16 mouse cellular contexts compared by ENCODE assay signal in genomic region chr15:77025884-77026583, GRCm38 (mm10). TPM values are rescaled to one million over a fixed set of nuclear protein-coding genes. Genes with fewer than 3 reads are reported as not detected.
DNase-seq lines count a peak whose midpoint lies in the region; ATAC-seq and TF ChIP-seq lines count a peak whose summit lies in the region.
"Had no signal": no experiment of that assay in that cellular context is flagged by ENCODE, and none has a peak within 500 bp of the region (broad histone marks: within the 10 kb centered on the region; RNA-seq: fewer than 3 reads in every experiment).

No protein-coding gene starts in this region.

- H3K36me3 ChIP-seq in heart, adult 2 months (ENCODE audit: control insufficient read depth, insufficient read depth, low read length), result no peaks in the 10 kb centered on the region
- H3K36me3 ChIP-seq in heart, embryonic 12.5 days, result no peaks in the 10 kb centered on the region
- H3K36me3 ChIP-seq in embryonic facial prominence, embryonic 14.5 days (ENCODE audit: control insufficient read depth, insufficient read depth, low read length), result no peaks in the 10 kb centered on the region
- no peaks in the 10 kb centered on the region for H3K36me3 ChIP-seq in midbrain, embryonic 13.5 days
- H3K36me3 ChIP-seq: heart, embryonic 15.5 days had no signal

- no peak for TF ChIP-seq CTCF in heart, adult 2 months (IDR thresholded peaks at IDR 0.05)
- TF ChIP-seq CTCF in brain, embryonic 14.5 days (IDR thresholded peaks at IDR 0.05; ENCODE audit: borderline replicate concordance, extremely low read depth, insufficient read depth, insufficient read length), result no peak

- no peaks in the 10 kb centered on the region for H3K79me2 ChIP-seq in heart, adult 2 months (replicated peaks; ENCODE audit: control insufficient read depth, insufficient read depth, low read length)

- peak overlapping the region; percentile 88 for H3K27ac ChIP-seq in heart, adult 2 months
- H3K27ac ChIP-seq in heart, embryonic 12.5 days (ENCODE audit: poor library complexity, severe bottlenecking), result no peak overlapping the region
- no peak overlapping the region for H3K27ac ChIP-seq in embryonic facial prominence, embryonic 14.5 days (replicated peaks; ENCODE audit: low read depth, low read length)
- H3K27ac ChIP-seq in midbrain, embryonic 13.5 days, result 0 out of 2 replicates have a peak overlapping the region, but pooled peaks have one; percentile 32

- no peak overlapping the region for H3K9ac ChIP-seq in heart, adult 2 months (ENCODE audit: low read depth, low read length)
- H3K9ac ChIP-seq in heart, embryonic 12.5 days, result no peak overlapping the region
- H3K9ac ChIP-seq in embryonic facial prominence, embryonic 14.5 days (ENCODE audit: low read depth, low read length), result no peak overlapping the region
- H3K9ac ChIP-seq in midbrain, embryonic 13.5 days (replicated peaks), result no peak overlapping the region
- H3K9ac ChIP-seq: heart, embryonic 15.5 days had no signal

- no peak for TF ChIP-seq EP300 in heart, adult 2 months (IDR thresholded peaks at IDR 0.05; ENCODE audit: insufficient read depth, low read depth, low read length)

- intact Hi-C loops in heart, adult 2 months (cut with DNase I), result loop anchor here (5.0 kb wide), 1 partner anchor 41 kb away; no protein-coding TSS in a partner anchor

- ATAC-seq in heart, embryonic 12.5 days (ENCODE audit: insufficient number of reproducible peaks, low FRiP score), result no peak
- ATAC-seq in embryonic facial prominence, embryonic 14.5 days (ENCODE audit: low read depth), result no peak
- peak; percentile 73 for ATAC-seq in midbrain, embryonic 13.5 days

- no peak overlapping the region for H3K4me3 ChIP-seq in heart, adult 2 months
- H3K4me3 ChIP-seq in heart, embryonic 12.5 days, result no peak overlapping the region
- H3K4me3 ChIP-seq in embryonic facial prominence, embryonic 14.5 days (ENCODE audit: low read depth, low read length), result no peak overlapping the region
- H3K4me3 ChIP-seq in midbrain, embryonic 13.5 days (replicated peaks), result no peak overlapping the region
- H3K4me3 ChIP-seq: heart, embryonic 15.5 days had no signal

- no peaks in the 10 kb centered on the region for H3K27me3 ChIP-seq in heart, adult 2 months (ENCODE audit: control insufficient read depth, insufficient read depth, low read length)
- no peaks in the 10 kb centered on the region for H3K27me3 ChIP-seq in heart, embryonic 12.5 days (replicated peaks)
- H3K27me3 ChIP-seq in embryonic facial prominence, embryonic 14.5 days (replicated peaks; ENCODE audit: control insufficient read depth, insufficient read depth, low read length), result no peaks in the 10 kb centered on the region
- no peaks in the 10 kb centered on the region for H3K27me3 ChIP-seq in midbrain, embryonic 13.5 days
- H3K27me3 ChIP-seq: heart, embryonic 15.5 days had no signal

- WGBS in heart, adult 2 months, result 84% methylated on average over 5 of the region's 5 CpGs
- WGBS in heart, embryonic 12.5 days, result 78% methylated on average over 5 of the region's 5 CpGs
- 73% methylated on average over 5 of the region's 5 CpGs for WGBS in embryonic facial prominence, embryonic 14.5 days
- WGBS in midbrain, embryonic 13.5 days, result 47% methylated on average over 5 of the region's 5 CpGs

- H3K4me1 ChIP-seq in heart, adult 2 months (ENCODE audit: control insufficient read depth, insufficient read depth, low read length), result peaks cover 9% of the 10 kb centered on the region
- peaks cover 64% of the 10 kb centered on the region for H3K4me1 ChIP-seq in heart, embryonic 12.5 days (replicated peaks)
- peaks cover 14% of the 10 kb centered on the region; the same call in 1 of the 2 replicates for H3K4me1 ChIP-seq in embryonic facial prominence, embryonic 14.5 days (ENCODE audit: control insufficient read depth, insufficient read depth, low read length)
- peaks cover 9% of the 10 kb centered on the region for H3K4me1 ChIP-seq in midbrain, embryonic 13.5 days (replicated peaks)

- no peak overlapping the region for H3K4me2 ChIP-seq in heart, embryonic 12.5 days
- H3K4me2 ChIP-seq in embryonic facial prominence, embryonic 14.5 days (ENCODE audit: low read depth, low read length), result no peak overlapping the region
- H3K4me2 ChIP-seq in midbrain, embryonic 13.5 days (replicated peaks), result no peak overlapping the region
- H3K4me2 ChIP-seq: heart, embryonic 15.5 days; liver, embryonic 11.5 days had no signal

- no peak for TF ChIP-seq POLR2A in heart, adult 2 months (IDR thresholded peaks at IDR 0.05; ENCODE audit: insufficient read depth, low read depth, low read length)
- no peak for TF ChIP-seq POLR2A in brain, embryonic 14.5 days (IDR thresholded peaks at IDR 0.05; ENCODE audit: borderline replicate concordance, extremely low read depth, insufficient read depth, insufficient read length, poor library complexity, severe bottlenecking)

- no peaks in the 10 kb centered on the region for H3K9me3 ChIP-seq in heart, embryonic 12.5 days (replicated peaks)
- H3K9me3 ChIP-seq in embryonic facial prominence, embryonic 14.5 days (ENCODE audit: control insufficient read depth, low read length), result no peaks in the 10 kb centered on the region
- no peaks in the 10 kb centered on the region for H3K9me3 ChIP-seq in midbrain, embryonic 13.5 days
- H3K9me3 ChIP-seq: heart, embryonic 15.5 days had no signal

- DNase-seq in heart, adult 2 months, result no peak
- DNase-seq in brain, embryonic 14.5 days (ENCODE audit: low read depth), result peak; percentile 69
- peak; percentile 65 for DNase-seq in embryonic facial prominence, embryonic 14.5 days (ENCODE audit: low spot score)
- no peak for DNase-seq in kidney, postnatal 14 days
- no peak for DNase-seq in lung, postnatal 4 days
- DNase-seq: cerebellum, adult 9-11 months; kidney, adult 2 months; thymus, postnatal 4 days had no signal

RNA-seq across cellular contexts. Expression of gene Apol6, which starts 18.5 kb away (rescaled TPM):
- under 1 TPM; 0.47 to 0.89 TPM for total RNA-seq in heart, adult 2 months (2021)
- 3.3 and 8.0 TPM in 2 replicates for polyA plus RNA-seq in heart, adult 2 months (2012; rRNA removed)
- polyA plus RNA-seq in heart, embryonic 12.5 days (2016; fragmentation: Nextera tagmentation; extraction: Ambion mirVana), result 0.36 TPM in 1 of 2 replicates, not detected in the other
- polyA plus RNA-seq in brain, embryonic 14.5 days (2012; rRNA removed), result 0.04 and 0.05 TPM in 2 replicates
- polyA plus RNA-seq in embryonic facial prominence, embryonic 14.5 days (2014; fragmentation: Nextera tagmentation; extraction: Ambion mirVana), result 0.21 TPM in 2 replicates
- not detected in 2 replicates for polyA plus RNA-seq in midbrain, embryonic 13.5 days (2015; fragmentation: Nextera tagmentation; extraction: Ambion mirVana)
- total RNA-seq: layer of hippocampus, adult 18-20 months had no signal
- polyA plus RNA-seq: liver, embryonic 11.5 days; lung, postnatal 0 days had no signal

RNA-seq across cellular contexts. Expression of gene Mb, which starts 24.4 kb away (rescaled TPM):
- total RNA-seq in heart, adult 2 months (2021), result over 10,000 TPM; 17,740 to 20,311 TPM
- polyA plus RNA-seq in heart, adult 2 months (2012; rRNA removed), result 16,399 and 21,043 TPM in 2 replicates
- 209 and 214 TPM in 2 replicates for polyA plus RNA-seq in heart, embryonic 12.5 days (2016; fragmentation: Nextera tagmentation; extraction: Ambion mirVana)
- polyA plus RNA-seq in brain, embryonic 14.5 days (2012; rRNA removed), result 0.26 and 0.33 TPM in 2 replicates
- 12.9 and 13.9 TPM in 2 replicates for polyA plus RNA-seq in embryonic facial prominence, embryonic 14.5 days (2014; fragmentation: Nextera tagmentation; extraction: Ambion mirVana)
- polyA plus RNA-seq in midbrain, embryonic 13.5 days (2015; fragmentation: Nextera tagmentation; extraction: Ambion mirVana), result not detected in 2 replicates
- total RNA-seq: left cerebral cortex, postnatal 10 days had no signal
- polyA plus RNA-seq: small intestine, adult 2 months had no signal

Comparison
In these comparisons a context has a peak if more than half of its experiments do, and no peak if none do; other contexts are left out.
1. H3K27ac ChIP-seq: peak in heart, adult 2 months (single experiment) and midbrain, embryonic 13.5 days (single experiment); none in heart, embryonic 12.5 days (single experiment) and embryonic facial prominence, embryonic 14.5 days (single experiment).
2. RNA of gene Mb, which starts 24.4 kb away (polyA plus RNA-seq): 16,399 to 21,043 TPM in heart, adult 2 months; 209 to 214 TPM in heart, embryonic 12.5 days, 12.9 to 13.9 TPM in embryonic facial prominence, embryonic 14.5 days, 0.26 to 0.33 TPM in brain, embryonic 14.5 days and not detected in midbrain, embryonic 13.5 days; every median in the first group is over 10 times any median in the second.
3. DNase-seq: peak in brain, embryonic 14.5 days (single experiment) and embryonic facial prominence, embryonic 14.5 days (single experiment); none in heart, adult 2 months (0 of 2), kidney, postnatal 14 days (single experiment) and lung, postnatal 4 days (0 of 2).